Mouse (Mus musculus) neural tube, embryonic 11.5 days (tissue): ENCODE results near the gene Zeb2. TPM values are rescaled to one million over a fixed set of nuclear protein-coding genes. Genes with fewer than 3 reads are reported as not detected.

Experiments used
- ATAC-seq: fragments of 200-750 bp; cut with Nextera tagmentation; 2 replicates; pipeline ENCODE4 v1.8.0; 2017; ENCODE audit warnings: moderate number of reproducible peaks, mild to moderate bottlenecking, moderate TSS enrichment, moderate library complexity; ENCODE audit not compliant: insufficient read depth, low FRiP score, low TSS enrichment
- DNase-seq: peaks from one replicate; pipeline ENCODE4 v3.0.0-alpha.2; 2015; ENCODE audit warnings: low spot score
- H3K27ac ChIP-seq: fragments of 300-500 bp; sonication (generic); 2 replicates; pipeline ENCODE4 v1.5.1; 2014; ENCODE audit warnings: low read depth, mild to moderate bottlenecking, low read length
- H3K27me3 ChIP-seq: fragments of 300-500 bp; sonication (generic); 2 replicates; pipeline ENCODE4 v1.6.1; 2014; ENCODE audit warnings: mild to moderate bottlenecking, low read length, mixed read lengths; ENCODE audit not compliant: control insufficient read depth, insufficient read depth
- H3K36me3 ChIP-seq: fragments of 300-500 bp; sonication (generic); 2 replicates; pipeline ENCODE4 v1.6.1; 2014; ENCODE audit warnings: mild to moderate bottlenecking, low read length, moderate library complexity, mixed read lengths; ENCODE audit not compliant: control insufficient read depth, insufficient read depth
- H3K4me1 ChIP-seq: fragments of 300-500 bp; sonication (generic); 2 replicates; pipeline ENCODE4 v1.6.1; 2014; ENCODE audit warnings: low read length, mixed read lengths; ENCODE audit not compliant: control insufficient read depth, insufficient read depth
- H3K4me2 ChIP-seq: fragments of 300-500 bp; sonication (generic); 2 replicates; pipeline ENCODE4 v1.6.1; 2014; ENCODE audit warnings: low read depth, mild to moderate bottlenecking, moderate library complexity
- H3K4me3 ChIP-seq: fragments of 300-500 bp; sonication (generic); 2 replicates; pipeline ENCODE4 v1.5.1; 2014; ENCODE audit warnings: low read depth, low read length
- H3K9ac ChIP-seq: fragments of 300-500 bp; sonication (generic); 2 replicates; pipeline ENCODE4 v1.6.1; 2014; ENCODE audit warnings: mild to moderate bottlenecking, low read length
- H3K9me3 ChIP-seq: fragments of 300-500 bp; sonication (generic); 2 replicates; pipeline ENCODE4 v1.6.1; 2016; ENCODE audit warnings: low read length; ENCODE audit not compliant: control insufficient read depth
- WGBS: fragments of 180-500 bp; shearing (Covaris S2); extraction: QIAGEN DNeasy Blood & Tissue Kit; methylation state at CpG from one replicate; pipeline ENCODE4 v1.1.7; 2014; 5-methylcytosine and 5-hydroxymethylcytosine counted together
- polyA plus RNA-seq: library from polyadenylated mRNA; unstranded; fragments of >200 nt; fragmentation: Nextera tagmentation; extraction: Ambion mirVana; gene quantifications from 2 replicates; pipeline ENCODE4 v1.2.1, GENCODE M21; 2014

Zeb2 gene
- 48.3 and 55.9 TPM in 2 replicates for polyA plus RNA-seq

DNA sequence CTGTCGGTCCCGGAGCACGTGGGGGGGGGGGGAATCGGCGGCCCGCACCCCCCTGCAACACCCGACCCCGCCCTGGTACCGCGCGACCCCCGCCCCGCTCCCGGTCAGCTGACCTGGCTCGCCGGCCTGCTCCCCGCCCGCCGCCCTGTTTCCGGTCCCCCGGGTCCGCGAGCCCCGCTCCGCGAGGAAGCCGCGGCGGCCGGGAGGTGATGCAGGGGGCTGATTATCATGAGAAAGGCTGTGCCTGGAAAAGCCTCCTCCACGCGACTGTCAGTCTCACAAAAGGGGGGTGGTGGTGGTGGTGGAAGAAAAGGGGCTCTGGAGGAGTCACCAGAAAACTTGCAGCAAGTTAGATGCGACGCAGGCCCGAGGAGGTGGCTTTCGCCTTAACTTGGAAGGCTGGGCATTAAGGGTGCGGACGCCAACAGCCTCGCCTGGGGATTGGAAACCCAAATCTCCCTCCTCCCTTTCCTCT lies at the start of gene Zeb2:
Gene Zeb2, minus strand, starts transcription at position 309 of the 475 bp plus-strand sequence.
- ATAC-seq = peak; percentile 83
- 0% methylated on average over 25 of the region's 39 CpGs for WGBS

DNA sequence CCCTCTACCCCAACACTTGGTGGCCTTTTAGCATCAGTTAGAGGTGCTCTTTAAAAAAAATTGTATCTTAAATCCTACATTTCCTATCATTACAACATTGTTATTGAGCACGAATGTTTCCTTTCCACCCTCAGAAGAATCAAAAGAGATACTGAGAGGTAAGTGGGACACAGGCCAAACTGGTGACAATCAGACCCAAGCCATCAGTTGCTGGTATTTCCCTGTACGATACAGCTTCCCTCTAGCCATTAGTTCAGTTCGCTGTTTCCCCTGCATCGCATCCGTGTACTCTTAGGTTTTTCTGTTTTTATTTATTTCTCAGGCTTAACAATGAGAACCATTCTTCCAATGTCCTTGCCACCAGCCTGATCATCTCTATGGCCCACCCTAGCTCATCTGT lies 41.6 kb upstream of the Zeb2 start:
- H3K9me3 ChIP-seq = no peaks in the 10 kb centered on the region
- no peak overlapping the region for H3K9ac ChIP-seq
- H3K27ac ChIP-seq = no peak overlapping the region
- DNase-seq = no peak
- no peaks in the 10 kb centered on the region for H3K36me3 ChIP-seq
- H3K27me3 ChIP-seq = no peaks in the 10 kb centered on the region
- no peak for ATAC-seq
- H3K4me2 ChIP-seq = no peak overlapping the region
- 0 out of 2 replicates have a peak, but pooled peaks cover 8% of the 10 kb centered on the region for H3K4me1 ChIP-seq
- 73% methylated on average over 5 of the region's 5 CpGs for WGBS
- H3K4me3 ChIP-seq = no peak overlapping the region

More for the DNA sequence above, at the start of gene Zeb2:
- DNase-seq = peak; percentile 87
- Histone ChIP-seq H3K27ac (peak within 1 kb of the TSS; percentile 96), H3K27me3 (no peaks in the 10 kb centered on the region), H3K36me3 (no peaks in the 10 kb centered on the region), H3K4me3 (peak within 1 kb of the TSS; percentile 58), H3K4me2 (peak within 1 kb of the TSS; percentile 80), H3K9ac (peak within 1 kb of the TSS; percentile 67), H3K4me1 (peaks cover 21% of the 10 kb centered on the region), H3K9me3 (no peaks in the 10 kb centered on the region)

DNA sequence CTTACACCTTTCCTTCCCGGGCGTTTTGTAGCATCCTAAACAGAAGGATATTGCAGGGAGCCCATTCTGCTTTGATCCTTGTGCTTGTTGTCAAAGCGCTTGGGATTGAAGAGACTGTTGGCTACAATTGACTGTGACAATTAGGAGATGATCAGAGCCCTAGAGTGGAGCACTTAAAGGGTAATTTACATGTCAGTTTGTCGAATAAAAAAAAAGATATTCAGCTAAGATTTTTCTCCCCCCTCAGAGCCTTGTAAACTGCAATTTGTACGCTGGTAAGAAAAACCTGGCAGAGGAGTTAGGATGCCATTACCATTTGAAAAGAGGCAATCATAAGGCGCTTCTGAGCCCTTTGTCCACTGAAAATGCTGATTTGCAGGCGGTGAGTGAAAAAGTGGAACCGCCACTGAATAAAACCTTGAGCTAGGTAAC lies 41.2 kb upstream of the Zeb2 start:
- Histone ChIP-seq H3K9me3 (no peaks in the 10 kb centered on the region), H3K4me1 (0 out of 2 replicates have a peak, but pooled peaks cover 8% of the 10 kb centered on the region), H3K36me3 (no peaks in the 10 kb centered on the region), H3K4me3 (no peak overlapping the region), H3K4me2 (peak overlapping the region; percentile 33), H3K27me3 (no peaks in the 10 kb centered on the region), H3K9ac (no peak overlapping the region), H3K27ac (no peak overlapping the region)
- WGBS = 13% methylated on average over 8 of the region's 8 CpGs
- DNase-seq (no peak), ATAC-seq (no peak; the same call in 1 of the 2 replicates)

GRCm38 (mm10) chr2:45153315-45153714 lies 36.1 kb upstream of the Zeb2 start:
- 0 out of 2 replicates have a peak, but pooled peaks cover 2% of the 10 kb centered on the region for H3K4me1 ChIP-seq
- no peaks in the 10 kb centered on the region for H3K9me3 ChIP-seq
- H3K36me3 ChIP-seq = no peaks in the 10 kb centered on the region
- H3K27ac ChIP-seq = no peak overlapping the region
- H3K4me2 ChIP-seq = no peak overlapping the region
- H3K4me3 ChIP-seq = no peak overlapping the region
- ATAC-seq (no peak), DNase-seq (no peak)
- no peak overlapping the region for H3K9ac ChIP-seq
- 66% methylated on average over 1 of the region's 1 CpGs for WGBS
- no peaks in the 10 kb centered on the region for H3K27me3 ChIP-seq

DNA sequence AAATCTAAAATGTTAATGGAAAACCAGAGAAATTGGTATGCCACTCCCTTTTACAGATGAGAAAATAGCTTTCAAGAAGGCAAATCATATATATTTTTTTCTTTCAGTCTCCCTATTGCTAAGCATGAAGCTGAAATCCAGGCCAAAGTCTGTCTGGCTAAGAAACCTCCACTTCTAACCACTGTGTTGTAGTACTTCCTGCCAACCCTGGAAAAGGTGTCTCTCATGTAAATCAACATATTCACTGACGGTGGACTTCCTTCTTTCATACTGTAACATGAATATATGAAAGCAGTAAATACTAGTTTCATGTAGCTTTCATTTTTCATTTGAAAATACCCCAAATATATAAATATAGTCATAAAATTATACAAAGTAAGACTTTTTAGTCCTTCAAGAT lies 26.0 kb upstream of the Zeb2 start:
- Histone ChIP-seq H3K36me3 (no peaks in the 10 kb centered on the region), H3K4me3 (no peak overlapping the region), H3K9me3 (no peaks in the 10 kb centered on the region), H3K4me2 (no peak overlapping the region), H3K27ac (no peak overlapping the region), H3K27me3 (no peaks in the 10 kb centered on the region), H3K4me1 (no peaks in the 10 kb centered on the region), H3K9ac (no peak overlapping the region)
- WGBS = 84% methylated on average over 1 of the region's 1 CpGs
- ATAC-seq = no peak
- DNase-seq = no peak

- DNase-seq (no peak), ATAC-seq (no peak)
- Histone ChIP-seq H3K4me3 (no peak overlapping the region), H3K4me2 (no peak overlapping the region), H3K9me3 (no peaks in the 10 kb centered on the region), H3K27ac (no peak overlapping the region), H3K36me3 (no peaks in the 10 kb centered on the region), H3K9ac (no peak overlapping the region), H3K27me3 (no peaks in the 10 kb centered on the region), H3K4me1 (no peaks in the 10 kb centered on the region)
- 84% methylated on average over 6 of the region's 6 CpGs for WGBS
Observed at GRCm38 (mm10) chr2:45138906-45139305, 21.7 kb upstream of the Zeb2 start.

- Histone ChIP-seq H3K4me1 (no peaks in the 10 kb centered on the region), H3K27ac (no peak overlapping the region), H3K9me3 (no peaks in the 10 kb centered on the region), H3K4me3 (no peak overlapping the region), H3K4me2 (no peak overlapping the region), H3K27me3 (no peaks in the 10 kb centered on the region), H3K36me3 (no peaks in the 10 kb centered on the region), H3K9ac (no peak overlapping the region)
- 60% methylated on average over 2 of the region's 2 CpGs for WGBS
- no peak for ATAC-seq
- DNase-seq = no peak
Observed at GRCm38 (mm10) chr2:45136783-45137182, 19.6 kb upstream of the Zeb2 start.

DNA sequence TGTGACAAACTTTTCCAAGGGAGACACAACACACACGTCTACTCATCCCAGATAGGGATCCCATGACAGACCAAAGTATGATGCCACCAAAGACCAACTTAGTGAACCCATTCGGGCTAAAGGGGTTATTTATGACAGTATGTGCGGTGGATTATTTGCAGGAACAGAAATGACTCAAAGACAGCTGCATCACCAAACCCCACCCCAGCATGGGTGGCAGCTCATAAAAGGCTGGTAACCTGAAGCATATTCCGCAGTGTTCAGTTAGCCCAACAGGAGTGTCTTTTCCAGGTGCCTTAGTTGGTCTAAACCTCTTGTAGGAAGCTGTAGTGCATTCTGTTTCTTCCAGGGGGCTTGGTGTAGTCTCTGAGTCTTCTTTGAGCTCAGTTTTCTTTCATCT lies 16.0 kb upstream of the Zeb2 start:
- WGBS = 89% methylated on average over 4 of the region's 4 CpGs
- no peaks in the 10 kb centered on the region for H3K36me3 ChIP-seq

DNA sequence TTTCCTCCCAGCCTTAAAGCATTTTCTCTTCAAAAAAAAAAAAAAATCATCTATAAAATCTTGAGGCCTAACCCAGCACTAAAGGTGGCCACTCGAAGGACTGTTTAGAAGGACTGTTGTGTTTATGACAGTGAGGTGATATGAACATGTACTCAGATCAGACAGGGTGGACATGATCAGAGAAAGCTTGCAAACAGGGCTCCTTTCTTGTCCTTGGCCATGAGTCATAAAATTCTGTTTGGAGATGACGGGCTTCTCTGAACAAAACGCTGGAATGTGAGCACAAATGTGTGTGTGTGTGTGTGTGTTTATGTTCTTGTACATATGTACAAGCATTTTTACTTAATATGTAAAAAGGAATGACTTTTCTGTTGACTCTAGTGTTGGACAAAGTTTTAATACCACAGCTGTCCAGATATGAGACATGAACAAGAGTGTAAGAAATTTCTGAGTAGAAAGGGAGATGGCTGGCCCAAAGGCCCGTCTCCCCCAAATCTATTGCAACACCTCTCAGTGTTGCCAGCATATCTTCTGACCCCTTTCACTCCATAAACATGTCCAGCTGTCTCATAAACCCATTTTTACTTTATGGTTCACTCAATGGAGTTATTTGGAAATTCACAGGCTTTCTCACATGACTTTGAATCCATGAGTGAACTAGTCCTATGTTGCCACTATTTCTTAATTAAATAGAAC lies 13.4 kb upstream of the Zeb2 start:
- Histone ChIP-seq H3K4me1 (no peaks in the 10 kb centered on the region), H3K4me3 (no peak overlapping the region), H3K27ac (no peak overlapping the region), H3K27me3 (no peaks in the 10 kb centered on the region), H3K4me2 (no peak overlapping the region), H3K9me3 (no peaks in the 10 kb centered on the region), H3K36me3 (no peaks in the 10 kb centered on the region), H3K9ac (no peak overlapping the region)
- whole genome bisulfite sequencing = 87% methylated on average over 4 of the region's 4 CpGs
- no peak for ATAC-seq
- DNase-seq = no peak

More for the DNA sequence above, 16.0 kb upstream of the Zeb2 start:
- Histone ChIP-seq H3K4me1 (no peaks in the 10 kb centered on the region), H3K9ac (no peak overlapping the region), H3K27me3 (no peaks in the 10 kb centered on the region), H3K9me3 (no peaks in the 10 kb centered on the region), H3K4me3 (no peak overlapping the region), H3K4me2 (no peak overlapping the region), H3K27ac (no peak overlapping the region)
- ATAC-seq = no peak
- no peak for DNase-seq
